Mouse (Mus musculus) gastrocnemius, postnatal 4 days (tissue): ENCODE measurements around the gene Gm17268. TPM values are rescaled to one million over a fixed set of nuclear protein-coding genes. Genes with fewer than 3 reads are reported as not detected.

Source experiments
- DNase-seq, 2 experiments: peaks; one replicate each; pipeline ENCODE4 v3.0.0; 2021 to 2022; ENCODE audit warnings: low spot score in 2 of 2, mixed read lengths in 2 of 2
- long read RNA-seq, 2 experiments: library from polyadenylated mRNA; stranded (forward); transcript quantifications; one replicate each; pipeline ENCODE4 v2.0.0; 2021
- total RNA-seq, 2 experiments: library from RNA; stranded (reverse); gene quantifications; 2 replicates each; pipeline ENCODE4 v1.2.3; 2021

Gm17268 gene
- total RNA-seq = not detected
- long read RNA-seq, experiment 1, partial matches to known transcripts = 0 of 1 reads
- long read RNA-seq, experiment 1, other reads (novel, unspliced or antisense) = 1 of 1 reads
- long read RNA-seq, experiment 2 = 0 reads

GRCm38 (mm10) chr11:82038535-82038934 is at the start of gene Gm17268:
Gm17268 (minus strand) TSS chr11:82038562.
- no peak for DNase-seq

- no peak for DNase-seq
These were observed 46.0 kb upstream of the Gm17268 start for GRCm38 (mm10) chr11:82084360-82084759.

GRCm38 (mm10) chr11:82080865-82081264 is 42.5 kb upstream of the Gm17268 start:
- no peak for DNase-seq

- DNase-seq = no peak
These were observed 39.9 kb upstream of the Gm17268 start for GRCm38 (mm10) chr11:82078136-82078730.

- no peak for DNase-seq
These were observed 38.7 kb upstream of the Gm17268 start for GRCm38 (mm10) chr11:82077031-82077430.

- DNase-seq = no peak
These were observed 35.3 kb upstream of the Gm17268 start for GRCm38 (mm10) chr11:82073686-82074085.

GRCm38 (mm10) chr11:82072984-82073383 is 34.6 kb upstream of the Gm17268 start:
- no peak for DNase-seq

GRCm38 (mm10) chr11:82072374-82072773 is 34.0 kb upstream of the Gm17268 start:
- DNase-seq = no peak

GRCm38 (mm10) chr11:82071076-82071475 is 32.7 kb upstream of the Gm17268 start:
- DNase-seq = no peak

GRCm38 (mm10) chr11:82066953-82067571 is 28.7 kb upstream of the Gm17268 start:
- DNase-seq = no peak

GRCm38 (mm10) chr11:82063454-82063853 is 25.1 kb upstream of the Gm17268 start:
- no peak for DNase-seq

- no peak for DNase-seq
These were observed 23.9 kb upstream of the Gm17268 start for GRCm38 (mm10) chr11:82062226-82062625.

GRCm38 (mm10) chr11:82057646-82058045 is 19.3 kb upstream of the Gm17268 start, which contains the start of gene Ccl11:
Ccl11 (plus strand) TSS chr11:82057823.
- DNase-seq = no peak

- DNase-seq = no peak
These were observed 15.5 kb upstream of the Gm17268 start for GRCm38 (mm10) chr11:82053849-82054248.

GRCm38 (mm10) chr11:82047746-82048415 is 9.5 kb upstream of the Gm17268 start:
- peak; percentile 26 to 64 for DNase-seq

GRCm38 (mm10) chr11:82045471-82045870 is 7.1 kb upstream of the Gm17268 start, which contains the start of gene Ccl7:
Ccl7 (plus strand) TSS chr11:82045712.
- DNase-seq = peak in 1 of 2 experiments; percentile 35

- no peak for DNase-seq
These were observed 3.3 kb upstream of the Gm17268 start for GRCm38 (mm10) chr11:82041671-82042080.

- no peak for DNase-seq
These were observed 834 bp upstream of the Gm17268 start for GRCm38 (mm10) chr11:82039132-82039660.

GRCm38 (mm10) chr11:82035857-82036256 is 2.5 kb downstream of the Gm17268 start:
- no peak for DNase-seq

- peak; percentile 56 to 76 for DNase-seq
These were observed 3.0 kb downstream of the Gm17268 start, which contains the start of gene Ccl2 for GRCm38 (mm10) chr11:82035356-82035755. Ccl2 (plus strand) TSS chr11:82035571.

GRCm38 (mm10) chr11:82034446-82034845 is 3.9 kb downstream of the Gm17268 start:
- DNase-seq = no peak
